Mouse (Mus musculus): ENCODE measurements around the gene Hoxc13. TPM values are rescaled to one million over a fixed set of nuclear protein-coding genes. Genes with fewer than 3 reads are reported as not detected.

Hoxc13 gene
- not detected for polyA plus RNA-seq (2017; shearing (Covaris generic))

DNA sequence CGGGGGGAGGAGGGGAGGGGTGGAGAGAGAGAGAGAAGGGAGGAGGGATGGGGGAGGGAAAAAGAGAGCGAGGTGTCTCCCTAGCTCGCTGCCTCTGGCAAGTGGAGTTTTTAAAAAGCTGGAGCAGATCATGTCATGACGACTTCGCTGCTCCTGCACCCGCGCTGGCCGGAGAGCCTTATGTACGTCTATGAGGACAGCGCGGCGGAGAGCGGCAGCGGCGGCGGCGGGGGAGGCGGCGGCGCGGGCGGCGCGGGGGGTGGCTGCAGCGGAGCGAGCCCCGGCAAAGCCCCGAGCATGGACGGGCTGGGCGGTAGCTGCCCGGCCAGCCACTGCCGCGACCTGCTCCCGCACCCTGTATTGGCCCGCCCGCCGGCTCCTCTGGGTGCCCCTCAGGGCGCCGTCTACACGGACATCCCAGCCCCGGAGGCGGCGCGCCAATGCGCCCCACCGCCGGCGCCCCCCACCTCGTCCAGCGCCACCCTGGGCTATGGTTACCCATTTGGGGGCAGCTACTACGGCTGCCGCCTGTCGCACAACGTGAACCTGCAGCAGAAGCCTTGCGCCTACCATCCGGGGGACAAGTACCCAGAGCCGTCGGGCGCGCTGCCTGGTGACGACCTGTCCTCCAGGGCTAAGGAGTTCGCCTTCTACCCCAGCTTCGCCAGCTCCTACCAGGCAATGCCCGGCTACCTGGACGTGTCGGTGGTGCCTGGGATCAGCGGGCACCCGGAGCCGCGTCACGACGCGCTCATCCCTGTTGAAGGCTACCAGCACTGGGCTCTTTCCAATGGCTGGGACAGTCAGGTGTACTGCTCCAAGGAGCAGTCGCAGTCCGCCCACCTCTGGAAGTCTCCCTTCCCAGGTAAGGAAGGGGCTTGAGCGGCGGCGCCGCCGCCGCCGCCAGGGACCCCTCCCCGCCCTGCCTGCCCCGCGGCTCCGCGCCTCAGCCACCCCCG lies at the start of gene Hoxc13:
Hoxc13 (plus strand) TSS at position 51 of the 959 bp plus-strand sequence.

GRCm38 (mm10) chr15:102936279-102936972 lies 15.5 kb downstream of the Hoxc13 start, which contains the start of gene Hoxc12:
Gene Hoxc12 (plus strand): TSS chr15:102936757.

DNA sequence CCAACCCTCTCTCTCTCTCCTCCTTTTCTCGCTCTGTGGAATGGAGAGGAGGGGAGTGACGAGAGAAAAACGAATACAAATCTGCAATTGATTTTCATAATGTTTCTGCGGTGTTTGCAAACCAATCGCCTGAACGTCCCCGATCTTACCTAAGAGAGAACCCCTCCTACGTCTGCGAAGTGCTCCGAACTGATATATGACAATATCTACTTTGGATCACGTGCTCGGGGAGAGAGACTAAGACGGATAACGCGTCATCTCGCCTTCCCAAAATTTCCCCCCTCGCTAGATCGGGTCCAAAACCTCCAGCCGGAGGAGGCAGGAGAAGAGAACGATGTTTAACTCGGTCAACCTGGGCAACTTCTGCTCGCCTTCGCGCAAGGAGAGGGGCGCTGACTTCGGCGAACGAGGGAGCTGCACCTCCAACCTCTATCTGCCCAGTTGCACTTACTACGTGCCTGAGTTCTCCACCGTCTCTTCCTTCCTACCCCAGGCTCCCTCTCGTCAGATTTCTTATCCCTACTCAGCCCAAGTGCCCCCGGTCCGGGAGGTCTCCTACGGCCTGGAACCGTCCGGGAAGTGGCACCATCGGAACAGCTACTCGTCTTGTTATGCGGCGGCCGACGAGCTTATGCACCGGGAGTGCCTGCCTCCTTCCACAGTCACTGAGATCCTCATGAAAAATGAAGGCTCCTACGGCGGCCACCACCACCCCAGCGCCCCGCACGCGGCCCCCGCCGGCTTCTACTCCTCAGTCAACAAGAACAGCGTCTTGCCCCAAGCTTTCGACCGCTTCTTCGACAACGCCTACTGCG lies 33.5 kb downstream of the Hoxc13 start, which contains the start of gene Hoxc11:
Hoxc11 (plus strand) TSS at position 236 of the 815 bp plus-strand sequence.

GRCm38 (mm10) chr15:102966776-102967311 lies 45.9 kb downstream of the Hoxc13 start, which contains the start of gene Hoxc10:
Gene Hoxc10 (plus strand): TSS chr15:102966796.

GRCm38 (mm10) chr15:102967312-102967510 lies 46.3 kb downstream of the Hoxc13 start, which contains the start of gene Hoxc5:
Gene Hoxc5 (plus strand): TSS chr15:102967443.

DNA sequence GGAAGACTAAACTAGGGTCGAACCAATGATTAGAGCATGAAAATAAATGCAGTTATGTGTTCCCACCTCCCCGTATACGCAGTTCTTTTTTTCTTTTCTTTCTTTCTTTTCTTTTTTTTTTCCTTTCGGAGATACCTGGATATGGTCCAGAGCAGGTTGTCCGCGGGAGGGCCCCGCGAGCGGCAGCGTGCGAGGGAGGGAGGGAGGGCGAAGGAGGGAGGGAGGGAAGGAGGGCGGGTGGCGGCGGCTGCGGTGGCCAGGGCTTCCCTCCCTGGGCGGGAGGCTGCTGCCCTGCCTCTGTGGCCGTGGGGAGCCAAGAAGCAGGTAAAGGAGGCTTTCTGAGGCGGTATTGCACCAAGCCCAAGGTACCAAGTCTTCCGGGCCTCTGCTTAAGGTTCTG lies 55.3 kb downstream of the Hoxc13 start, which contains the start of gene Hoxc9:
Hoxc9 (plus strand) TSS at position 269 of the 400 bp plus-strand sequence.

Other genes with a start within 250 kb of the Hoxc13 start
- 13.2 TPM for gene Atp5g2, start 248.8 kb upstream of the Hoxc13 start, polyA plus RNA-seq (2017; shearing (Covaris generic))
- 29.2 TPM for gene Calcoco1, start 198.9 kb upstream of the Hoxc13 start, polyA plus RNA-seq (2017; shearing (Covaris generic))
- not detected for gene Hoxc12, start 15.7 kb downstream of the Hoxc13 start, polyA plus RNA-seq (2017; shearing (Covaris generic))
- not detected for gene Hoxc11, start 33.3 kb downstream of the Hoxc13 start, polyA plus RNA-seq (2017; shearing (Covaris generic))
- not detected for gene Hoxc10, start 45.7 kb downstream of the Hoxc13 start, polyA plus RNA-seq (2017; shearing (Covaris generic))
- gene Hoxc5, start 46.3 kb downstream of the Hoxc13 start, polyA plus RNA-seq (2017; shearing (Covaris generic)): not detected
- gene Hoxc9, start 55.3 kb downstream of the Hoxc13 start, polyA plus RNA-seq (2017; shearing (Covaris generic)): not detected
- gene Hoxc8, start 69.5 kb downstream of the Hoxc13 start, polyA plus RNA-seq (2017; shearing (Covaris generic)): not detected
- not detected for gene Hoxc6, start 77.2 kb downstream of the Hoxc13 start, polyA plus RNA-seq (2017; shearing (Covaris generic))
- gene Hoxc4, start 97.8 kb downstream of the Hoxc13 start, polyA plus RNA-seq (2017; shearing (Covaris generic)): not detected
- 4.2 TPM for gene Smug1, start 246.0 kb downstream of the Hoxc13 start, polyA plus RNA-seq (2017; shearing (Covaris generic))

Data from effector memory CD4-positive, alpha-beta T cell, adult 5 months (primary cell).